Mouse (Mus musculus) spleen, adult 10 weeks (tissue): ENCODE measurements around the gene Gm3636. TPM values are rescaled to one million over a fixed set of nuclear protein-coding genes. Genes with fewer than 3 reads are reported as not detected.

Experiments
- polyA plus RNA-seq: library from polyadenylated mRNA; stranded (reverse); fragments of 350-450 nt; fragmentation: Illumina TruSeq; extraction: RNeasy Lipid Tissue Mini Kit (QIAGEN cat#74804); gene quantifications from one replicate; pipeline ENCODE4 v1.2.3, GENCODE M21; 2015; ENCODE audit warnings: low replicate concordance; ENCODE audit not compliant: insufficient read depth

Gm3636 gene
- 4.9 TPM for polyA plus RNA-seq

GRCm38 (mm10) chr14:6742232-6742631 lies at the start of gene Gm3636:
TSS of gene Gm3636 (minus strand) at chr14:6742332.

GRCm38 (mm10) chr14:6774311-6774710 lies 32.2 kb upstream of the Gm3636 start, which contains the start of gene Gm8362:
TSS of gene Gm8362 (minus strand) at chr14:6774411.

DNA sequence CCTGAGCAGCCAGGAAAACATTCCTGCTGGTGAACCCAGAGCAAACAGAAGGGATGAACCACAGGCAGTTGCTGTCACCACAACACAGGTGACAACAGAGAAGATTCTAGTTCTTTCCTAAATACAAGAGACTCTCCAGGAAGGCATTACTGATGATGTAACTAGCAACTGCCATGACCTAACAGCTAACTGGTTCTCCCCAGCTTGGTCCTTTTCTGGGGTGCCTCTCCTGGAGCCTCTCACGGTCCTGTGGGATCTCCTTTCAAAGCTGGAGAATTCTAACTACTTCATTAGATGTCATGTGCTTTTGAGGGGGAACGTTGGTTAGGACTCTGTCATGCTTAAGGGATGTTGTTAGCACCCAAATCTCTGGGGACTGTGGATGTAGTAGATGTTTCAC lies 22.0 kb downstream of the Gm3636 start, which contains the start of gene Gm8050:
Gene Gm8050, minus strand, starts transcription at position 101 of the 400 bp plus-strand sequence.

Other genes starting within 250 kb of the Gm3636 start
- not detected for gene Gm8356, start 205.0 kb downstream of the Gm3636 start, polyA plus RNA-seq
- gene Gm3629, start 151.7 kb downstream of the Gm3636 start, polyA plus RNA-seq, result 0.17 TPM
- gene Gm3460, start 119.9 kb downstream of the Gm3636 start, polyA plus RNA-seq, result not detected
- not detected for gene Gm10251, start 58.2 kb downstream of the Gm3636 start, polyA plus RNA-seq
- gene Gm8050, start 22.1 kb downstream of the Gm3636 start, polyA plus RNA-seq, result not detected
- not detected for gene Gm8362, start 32.1 kb upstream of the Gm3636 start, polyA plus RNA-seq
- not detected for gene Gm3642, start 98.0 kb upstream of the Gm3636 start, polyA plus RNA-seq
- gene Gm3667, start 147.6 kb upstream of the Gm3636 start, polyA plus RNA-seq, result 0.66 TPM
- gene Gm6356, start 231.5 kb upstream of the Gm3636 start, polyA plus RNA-seq, result not detected